Mouse (Mus musculus) thymus, adult 2 months (tissue): Measurements from ENCODE around the gene Dpm3. TPM values are rescaled to one million over a fixed set of nuclear protein-coding genes. Genes with fewer than 3 reads are reported as not detected.

Source experiments
- DNase-seq: peaks from one replicate; pipeline ENCODE4 v3.0.0; 2021
- H3K27ac ChIP-seq: fragments of 200-500 bp; 2 replicates; pipeline ENCODE4 v1.5.1; 2012; ENCODE audit warnings: low read length, control low read depth; ENCODE audit not compliant: control insufficient read depth, insufficient read depth
- H3K27me3 ChIP-seq: fragments of 200-500 bp; 2 replicates; pipeline ENCODE4 v1.6.1; 2012; ENCODE audit warnings: mild to moderate bottlenecking, low read length, moderate library complexity, mixed read lengths; ENCODE audit not compliant: control insufficient read depth, insufficient read depth
- H3K36me3 ChIP-seq: fragments of 200-500 bp; 2 replicates; pipeline ENCODE4 v1.6.1; 2012; ENCODE audit warnings: mild to moderate bottlenecking, low read length, moderate library complexity; ENCODE audit not compliant: control insufficient read depth, insufficient read depth
- H3K4me1 ChIP-seq: fragments of 200-500 bp; replicated peaks from 2 replicates; pipeline ENCODE4 v1.6.1; 2012; ENCODE audit warnings: low read length; ENCODE audit not compliant: control insufficient read depth, insufficient read depth
- H3K4me3 ChIP-seq: fragments of 200-500 bp; 2 replicates; pipeline ENCODE4 v1.5.1; 2012; ENCODE audit warnings: mild to moderate bottlenecking, low read length, control low read depth, moderate library complexity; ENCODE audit not compliant: control insufficient read depth, insufficient read depth
- CTCF ChIP-seq: fragments of 200-500 bp; IDR thresholded peaks from 2 replicates; pipeline ENCODE4 v1.5.1; 2012; ENCODE audit warnings: mild to moderate bottlenecking, control low read depth, low read length, moderate library complexity, borderline replicate concordance; ENCODE audit not compliant: control insufficient read depth, poor library complexity, insufficient read depth; ENCODE audit errors: extremely low read depth
- POLR2A ChIP-seq: fragments of 200-500 bp; IDR thresholded peaks from 2 replicates; pipeline ENCODE4 v1.6.1; 2012; ENCODE audit warnings: mild to moderate bottlenecking, low read length, control low read depth, moderate library complexity; ENCODE audit not compliant: control insufficient read depth, poor library complexity, insufficient read depth; ENCODE audit errors: extremely low read depth
- WGBS: fragments of 180-500 bp; shearing (Covaris S2); methylation state at CpG from one replicate; pipeline ENCODE4 v1.1.7; 2018; 5-methylcytosine and 5-hydroxymethylcytosine counted together
- polyA plus RNA-seq: library from polyadenylated mRNA; depleted of rRNA; stranded (reverse); fragments of >200 nt; gene quantifications from 2 replicates; pipeline ENCODE4 v1.2.3, GENCODE M21; 2012; rRNA removed

The Dpm3 gene
- polyA plus RNA-seq, 1 experiment = 588 TPM

DNA sequence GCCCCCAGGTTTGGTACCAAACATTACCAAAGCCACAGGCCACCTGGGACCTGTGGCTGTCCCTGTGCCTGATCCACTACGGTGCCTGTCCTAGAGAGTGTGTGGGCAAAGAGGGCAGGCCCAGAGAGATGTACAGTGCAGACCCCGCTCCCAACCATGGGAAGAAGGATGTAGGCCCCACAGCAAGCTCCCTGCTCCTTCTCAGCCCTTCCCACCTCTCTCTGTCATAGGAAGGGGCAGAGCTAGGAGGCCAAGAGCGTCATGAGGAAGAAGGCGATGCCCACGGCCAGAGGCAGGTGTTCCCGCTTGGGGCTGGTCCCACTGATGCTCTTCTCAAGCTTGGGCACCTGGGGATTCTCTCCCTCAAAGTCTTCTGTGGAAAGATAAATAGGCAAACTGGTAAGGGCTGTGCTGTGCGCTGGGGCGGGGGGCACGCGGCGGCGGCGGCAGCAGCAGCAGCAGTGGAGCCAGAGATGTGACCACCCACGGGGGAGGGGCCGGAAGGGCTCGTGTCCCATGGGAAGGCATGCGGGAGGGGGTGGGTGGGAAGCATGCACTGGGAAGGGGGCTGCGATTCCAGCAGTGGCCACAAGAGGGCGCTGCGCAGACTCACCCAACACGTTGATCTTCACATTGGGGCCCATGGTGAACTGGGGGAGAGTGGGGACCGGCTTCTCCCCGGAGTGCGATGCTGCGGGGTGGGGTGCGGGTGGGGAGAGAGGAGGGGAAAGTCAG is 56.2 kb downstream of the Dpm3 start:
- no peak overlapping the region for H3K27ac ChIP-seq
- H3K27me3 ChIP-seq = peaks cover 26% of the 10 kb centered on the region
- peak; percentile 75; the same call in 1 of the 2 replicates for TF ChIP-seq CTCF
- TF ChIP-seq POLR2A = no peak
- no peak overlapping the region for H3K4me3 ChIP-seq
- H3K36me3 ChIP-seq = no peaks in the 10 kb centered on the region
- 9% methylated on average over 26 of the region's 26 CpGs for WGBS
- DNase-seq = peak; percentile 62
- peaks cover 22% of the 10 kb centered on the region for H3K4me1 ChIP-seq

DNA sequence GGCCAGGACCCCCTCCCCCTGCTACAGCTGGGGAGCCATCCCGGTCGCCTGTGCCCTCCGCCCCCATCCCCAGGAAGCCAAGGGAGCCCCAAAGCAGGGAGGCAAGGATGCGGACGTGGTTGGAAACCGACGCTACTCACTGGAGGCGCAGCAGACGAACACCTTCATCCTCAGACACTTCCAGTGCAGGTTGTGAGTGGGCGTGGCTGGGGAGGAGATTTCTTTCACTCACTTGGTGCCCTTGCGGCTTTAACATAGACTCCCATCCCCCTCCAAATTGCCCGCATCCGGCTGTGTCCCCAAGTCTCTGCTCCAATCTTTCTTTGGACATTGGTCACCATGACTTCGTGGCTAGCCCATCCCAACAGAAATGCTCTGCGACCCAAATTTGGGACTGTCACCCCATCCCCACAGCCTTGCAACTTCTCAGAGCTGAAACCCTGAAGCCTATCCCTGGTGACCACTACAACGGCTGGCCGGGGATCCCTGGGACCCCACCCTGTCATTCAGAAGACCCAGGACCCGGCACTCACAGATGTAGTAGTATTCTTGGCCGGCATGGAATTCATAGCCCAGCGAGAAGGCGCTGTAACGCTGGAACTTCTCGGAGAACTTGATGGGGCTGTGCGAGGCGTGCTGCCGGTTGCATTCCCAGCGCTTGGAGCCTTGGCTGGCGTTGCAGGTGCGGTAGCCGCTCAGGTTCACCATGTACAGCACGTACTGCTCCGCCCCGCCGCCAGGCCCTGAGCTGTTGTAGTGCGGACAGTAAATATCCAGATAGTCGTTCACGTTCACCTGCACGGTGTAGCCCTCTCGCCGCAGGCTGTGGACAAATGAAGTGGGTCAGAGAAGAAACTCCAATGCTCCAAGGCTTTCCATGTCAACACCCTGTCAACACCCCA is 57.0 kb downstream of the Dpm3 start:
- Histone ChIP-seq H3K36me3 (no peaks in the 10 kb centered on the region), H3K27ac (no peak overlapping the region), H3K4me1 (peaks cover 30% of the 10 kb centered on the region), H3K27me3 (peaks cover 34% of the 10 kb centered on the region), H3K4me3 (no peak overlapping the region)
- WGBS = 17% methylated on average over 40 of the region's 40 CpGs
- DNase-seq = peak; percentile 20
- no peak for TF ChIP-seq POLR2A
- TF ChIP-seq CTCF = no peak

Other genes starting within 250 kb of the Dpm3 start
- 45.8 and 50.9 TPM in 2 replicates for gene Rusc1, start 166.0 kb upstream of the Dpm3 start, polyA plus RNA-seq
- not detected in 2 replicates for gene Gm43738, start 158.3 kb upstream of the Dpm3 start, polyA plus RNA-seq
- 58.1 and 71.6 TPM in 2 replicates for gene Fdps, start 157.4 kb upstream of the Dpm3 start, polyA plus RNA-seq
- gene Pklr, start 123.2 kb upstream of the Dpm3 start, polyA plus RNA-seq = 2.2 and 2.7 TPM in 2 replicates
- gene Hcn3, start 99.2 kb upstream of the Dpm3 start, polyA plus RNA-seq = 15.9 and 18.1 TPM in 2 replicates
- 117 and 126 TPM in 2 replicates for gene Clk2, start 94.6 kb upstream of the Dpm3 start, polyA plus RNA-seq
- 240 and 251 TPM in 2 replicates for gene Scamp3, start 81.9 kb upstream of the Dpm3 start, polyA plus RNA-seq
- gene Fam189b, start 76.2 kb upstream of the Dpm3 start, polyA plus RNA-seq = 250 and 278 TPM in 2 replicates
- 98.8 and 117 TPM in 2 replicates for gene Gba, start 56.4 kb upstream of the Dpm3 start, polyA plus RNA-seq
- 7.2 and 10.9 TPM in 2 replicates for gene Thbs3, start 44.2 kb upstream of the Dpm3 start, polyA plus RNA-seq
- gene Mtx1, start 32.3 kb upstream of the Dpm3 start, polyA plus RNA-seq = 209 and 224 TPM in 2 replicates
- 14.1 and 14.4 TPM in 2 replicates for gene Muc1, start 30.3 kb upstream of the Dpm3 start, polyA plus RNA-seq
- gene Krtcap2, start 13.4 kb upstream of the Dpm3 start, polyA plus RNA-seq = 171 and 183 TPM in 2 replicates
- gene Trim46, start 13.0 kb upstream of the Dpm3 start, polyA plus RNA-seq = 12.1 and 13.0 TPM in 2 replicates
- 196 and 251 TPM in 2 replicates for gene Slc50a1, start 11.2 kb downstream of the Dpm3 start, polyA plus RNA-seq
- gene Efna1, start 21.8 kb downstream of the Dpm3 start, polyA plus RNA-seq = 6.3 and 9.7 TPM in 2 replicates
- 3.7 and 4.2 TPM in 2 replicates for gene Efna3, start 63.6 kb downstream of the Dpm3 start, polyA plus RNA-seq
- 12.5 TPM in 2 replicates for gene Efna4, start 78.7 kb downstream of the Dpm3 start, polyA plus RNA-seq
- 38.7 and 49.6 TPM in 2 replicates for gene Adam15, start 90.6 kb downstream of the Dpm3 start, polyA plus RNA-seq
- 0.36 and 0.50 TPM in 2 replicates for gene Dcst2, start 102.6 kb downstream of the Dpm3 start, polyA plus RNA-seq
- 0.24 and 0.32 TPM in 2 replicates for gene Dcst1, start 105.9 kb downstream of the Dpm3 start, polyA plus RNA-seq
- 59.8 and 64.9 TPM in 2 replicates for gene Zbtb7b, start 135.4 kb downstream of the Dpm3 start, polyA plus RNA-seq
- gene Lenep, start 143.4 kb downstream of the Dpm3 start, polyA plus RNA-seq = 0.66 TPM in 1 of 2 replicates, not detected in the other
- 57.0 and 58.3 TPM in 2 replicates for gene Flad1, start 152.5 kb downstream of the Dpm3 start, polyA plus RNA-seq
- gene Cks1b, start 159.0 kb downstream of the Dpm3 start, polyA plus RNA-seq = 104 TPM in 2 replicates
- 89.9 and 92.1 TPM in 2 replicates for gene Shc1, start 159.1 kb downstream of the Dpm3 start, polyA plus RNA-seq
- 82.3 and 133 TPM in 2 replicates for gene Pygo2, start 170.9 kb downstream of the Dpm3 start, polyA plus RNA-seq
- gene Pbxip1, start 177.3 kb downstream of the Dpm3 start, polyA plus RNA-seq = 36.5 and 41.6 TPM in 2 replicates
- gene Pmvk, start 195.2 kb downstream of the Dpm3 start, polyA plus RNA-seq = 20.0 and 22.6 TPM in 2 replicates